Mouse (Mus musculus) neural tube, embryonic 14.5 days (tissue): ENCODE data around the gene Agbl3. TPM values are rescaled to one million over a fixed set of nuclear protein-coding genes. Genes with fewer than 3 reads are reported as not detected.

Experiments
- ATAC-seq: fragments of 200-750 bp; cut with Nextera tagmentation; 2 replicates; pipeline ENCODE4 v1.8.0; 2017; ENCODE audit warnings: low read depth, mild to moderate bottlenecking, moderate TSS enrichment, moderate library complexity
- H3K27ac ChIP-seq: fragments of 300-500 bp; sonication (generic); 2 replicates; pipeline ENCODE4 v1.5.1; 2014; ENCODE audit warnings: low read depth, mild to moderate bottlenecking, control low read depth, low read length, moderate library complexity, mixed read lengths
- H3K27me3 ChIP-seq: fragments of 300-500 bp; sonication (generic); 2 replicates; pipeline ENCODE4 v1.6.1; 2014; ENCODE audit warnings: low read length; ENCODE audit not compliant: control insufficient read depth, insufficient read depth
- H3K36me3 ChIP-seq: fragments of 300-500 bp; sonication (generic); 2 replicates; pipeline ENCODE4 v1.6.1; 2014; ENCODE audit warnings: low read length, mixed read lengths; ENCODE audit not compliant: control insufficient read depth, insufficient read depth
- H3K4me1 ChIP-seq: fragments of 300-500 bp; sonication (generic); 2 replicates; pipeline ENCODE4 v1.6.1; 2014; ENCODE audit warnings: low read length; ENCODE audit not compliant: control insufficient read depth, insufficient read depth
- H3K4me2 ChIP-seq: fragments of 300-500 bp; sonication (generic); 2 replicates; pipeline ENCODE4 v1.6.1; 2014; ENCODE audit warnings: mild to moderate bottlenecking, low read depth, low read length, control low read depth
- H3K4me3 ChIP-seq: fragments of 300-500 bp; sonication (generic); 2 replicates; pipeline ENCODE4 v1.5.1; 2014; ENCODE audit warnings: low read depth, low read length, control low read depth, mixed read lengths
- H3K9ac ChIP-seq: fragments of 300-500 bp; sonication (generic); replicated peaks from 2 replicates; pipeline ENCODE4 v1.6.1; 2014; ENCODE audit warnings: low read depth, mild to moderate bottlenecking, control low read depth, low read length, mixed read lengths
- H3K9me3 ChIP-seq: fragments of 300-500 bp; sonication (generic); 2 replicates; pipeline ENCODE4 v1.6.1; 2016; ENCODE audit warnings: low read length; ENCODE audit not compliant: control insufficient read depth
- WGBS: fragments of 180-500 bp; shearing (Covaris S2); extraction: QIAGEN DNeasy Blood & Tissue Kit; methylation state at CpG from one replicate; pipeline ENCODE4 v1.1.7; 2014; 5-methylcytosine and 5-hydroxymethylcytosine counted together
- polyA plus RNA-seq: library from polyadenylated mRNA; unstranded; fragments of >200 nt; fragmentation: Nextera tagmentation; extraction: Ambion mirVana; gene quantifications from 2 replicates; pipeline ENCODE4 v1.2.1, GENCODE M21; 2014

Gene Agbl3
- polyA plus RNA-seq, 1 experiment from 2014 or later = 15.2 TPM

DNA sequence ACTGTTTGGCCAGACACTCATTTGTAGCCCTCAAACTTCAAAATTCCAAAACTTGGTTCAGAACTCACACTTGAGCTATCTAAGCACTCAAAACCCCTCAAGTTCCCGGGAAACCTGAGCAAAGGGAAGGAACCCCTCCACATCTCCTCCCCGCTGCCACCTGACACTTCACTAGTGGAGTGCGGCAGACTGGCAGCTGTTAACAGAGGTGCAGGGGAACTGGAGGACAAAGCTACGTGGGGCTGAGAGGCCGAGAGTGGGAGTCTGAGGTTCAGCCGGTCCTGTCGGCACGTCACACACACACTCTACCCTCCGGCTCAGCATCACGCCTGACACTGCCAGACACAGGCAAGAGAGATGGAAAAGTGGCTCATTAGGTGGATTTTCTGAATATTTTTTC lies 123.6 kb downstream of the Agbl3 start:
- Histone ChIP-seq H3K27me3 (no peaks in the 10 kb centered on the region), H3K4me1 (no peaks in the 10 kb centered on the region), H3K36me3 (peaks cover 15% of the 10 kb centered on the region), H3K4me3 (no peak overlapping the region), H3K27ac (no peak overlapping the region), H3K9me3 (no peaks in the 10 kb centered on the region), H3K4me2 (no peak overlapping the region), H3K9ac (no peak overlapping the region)
- 92% methylated on average over 10 of the region's 10 CpGs for WGBS
- ATAC-seq = no peak

DNA sequence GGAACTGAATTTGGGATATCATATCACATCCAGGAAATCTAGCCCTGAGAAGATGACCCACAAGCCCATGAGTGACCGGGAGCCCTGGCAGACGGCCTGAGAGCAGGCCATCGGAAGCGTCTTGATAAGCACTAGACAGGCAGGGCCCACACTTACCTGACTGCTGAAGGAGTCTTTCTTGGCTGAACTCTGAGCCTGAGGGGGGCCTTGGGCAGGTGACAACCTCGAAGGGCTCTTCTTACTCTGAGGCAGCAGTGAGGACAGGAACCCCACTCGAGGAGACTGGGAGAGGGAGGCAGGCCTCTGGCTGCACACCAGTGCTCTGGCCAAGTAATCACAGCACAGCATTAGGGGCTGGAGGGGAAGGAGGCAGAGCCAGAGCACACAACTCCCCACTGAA lies 124.1 kb downstream of the Agbl3 start:
- Histone ChIP-seq H3K27me3 (no peaks in the 10 kb centered on the region), H3K27ac (no peak overlapping the region), H3K9ac (no peak overlapping the region), H3K4me2 (no peak overlapping the region), H3K36me3 (peaks cover 15% of the 10 kb centered on the region), H3K4me3 (no peak overlapping the region), H3K9me3 (no peaks in the 10 kb centered on the region), H3K4me1 (peaks cover 2% of the 10 kb centered on the region; the same call in 1 of the 2 replicates)
- ATAC-seq = no peak
- 93% methylated on average over 6 of the region's 6 CpGs for WGBS

DNA sequence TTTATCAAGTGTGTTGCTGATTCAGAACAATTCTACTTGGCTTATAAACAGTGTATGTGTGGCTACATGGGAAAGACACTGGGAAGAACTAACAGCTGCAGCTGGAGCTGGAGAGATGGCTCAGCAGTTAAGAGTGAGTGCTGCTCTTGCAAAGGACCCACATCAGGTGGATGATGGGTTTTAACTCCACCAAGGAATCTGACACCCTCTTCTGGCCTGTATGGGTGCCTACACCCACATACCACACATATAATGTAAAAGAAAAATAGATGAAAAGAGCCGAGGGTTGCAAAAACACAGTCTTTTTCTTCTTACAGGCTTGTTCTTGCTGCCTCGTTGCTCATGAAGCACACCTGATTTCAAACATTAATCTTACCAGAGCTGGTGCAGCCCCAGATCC lies 125.9 kb downstream of the Agbl3 start:
- no peak overlapping the region for H3K27ac ChIP-seq
- H3K9ac ChIP-seq = no peak overlapping the region
- H3K4me1 ChIP-seq = peaks cover 8% of the 10 kb centered on the region
- no peak overlapping the region for H3K4me3 ChIP-seq
- peaks cover 14% of the 10 kb centered on the region for H3K36me3 ChIP-seq
- H3K4me2 ChIP-seq = no peak overlapping the region
- no peak for ATAC-seq
- H3K27me3 ChIP-seq = no peaks in the 10 kb centered on the region
- WGBS = 88% methylated on average over 2 of the region's 2 CpGs
- no peaks in the 10 kb centered on the region for H3K9me3 ChIP-seq

DNA sequence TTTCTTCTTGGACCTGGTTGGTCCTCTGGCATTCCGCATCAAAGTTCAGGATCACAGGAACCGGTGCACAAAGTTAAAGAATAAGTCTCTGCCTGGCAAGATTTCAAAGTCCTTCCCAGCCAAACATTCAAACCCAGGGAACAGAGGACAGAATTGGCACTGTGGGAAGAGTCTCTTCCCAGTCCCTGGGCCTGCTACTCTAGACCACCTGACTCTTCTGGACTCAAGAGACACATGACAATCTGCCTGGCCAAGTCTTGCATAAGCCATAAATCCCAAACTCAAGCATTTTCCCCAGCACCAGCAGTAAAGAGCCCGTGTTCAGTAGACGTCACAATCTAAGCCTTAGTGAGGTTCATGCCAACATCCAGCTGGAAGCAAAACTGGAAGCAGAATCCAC lies 126.4 kb downstream of the Agbl3 start:
- Histone ChIP-seq H3K36me3 (peaks cover 10% of the 10 kb centered on the region), H3K27me3 (no peaks in the 10 kb centered on the region), H3K27ac (no peak overlapping the region), H3K9ac (no peak overlapping the region), H3K4me1 (peaks cover 8% of the 10 kb centered on the region), H3K9me3 (no peaks in the 10 kb centered on the region), H3K4me3 (no peak overlapping the region), H3K4me2 (no peak overlapping the region)
- WGBS = 88% methylated on average over 4 of the region's 4 CpGs
- no peak for ATAC-seq

DNA sequence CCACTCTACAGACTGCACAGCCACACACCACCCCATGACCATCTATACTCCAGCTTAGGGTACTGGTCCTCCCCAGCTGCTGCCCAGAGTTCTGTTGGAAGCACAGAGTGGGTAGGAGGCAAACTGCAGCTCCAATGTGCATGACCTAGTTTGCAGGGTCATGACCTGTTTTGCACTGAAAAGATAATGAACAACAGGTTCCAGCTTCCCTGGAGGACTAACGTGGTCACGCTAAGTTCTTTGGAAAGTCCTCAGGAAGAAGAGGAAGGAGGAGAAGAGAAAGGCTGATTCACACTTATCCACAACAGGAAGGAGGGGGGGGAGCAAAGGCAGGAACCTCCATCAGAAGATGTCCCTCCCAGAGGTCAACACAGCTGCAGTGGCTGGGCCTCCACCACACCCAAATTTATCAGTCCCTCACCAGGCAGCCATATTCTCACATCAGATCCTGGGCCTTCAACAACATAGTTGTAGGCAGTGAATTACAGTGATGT lies 126.9 kb downstream of the Agbl3 start:
- peaks cover 10% of the 10 kb centered on the region for H3K36me3 ChIP-seq
- no peaks in the 10 kb centered on the region for H3K9me3 ChIP-seq
- ATAC-seq = no peak
- H3K4me1 ChIP-seq = peaks cover 8% of the 10 kb centered on the region
- 76% methylated on average over 2 of the region's 2 CpGs for WGBS
- H3K4me3 ChIP-seq = no peak overlapping the region
- H3K9ac ChIP-seq = no peak overlapping the region
- H3K27ac ChIP-seq = no peak overlapping the region
- no peak overlapping the region for H3K4me2 ChIP-seq
- no peaks in the 10 kb centered on the region for H3K27me3 ChIP-seq

DNA sequence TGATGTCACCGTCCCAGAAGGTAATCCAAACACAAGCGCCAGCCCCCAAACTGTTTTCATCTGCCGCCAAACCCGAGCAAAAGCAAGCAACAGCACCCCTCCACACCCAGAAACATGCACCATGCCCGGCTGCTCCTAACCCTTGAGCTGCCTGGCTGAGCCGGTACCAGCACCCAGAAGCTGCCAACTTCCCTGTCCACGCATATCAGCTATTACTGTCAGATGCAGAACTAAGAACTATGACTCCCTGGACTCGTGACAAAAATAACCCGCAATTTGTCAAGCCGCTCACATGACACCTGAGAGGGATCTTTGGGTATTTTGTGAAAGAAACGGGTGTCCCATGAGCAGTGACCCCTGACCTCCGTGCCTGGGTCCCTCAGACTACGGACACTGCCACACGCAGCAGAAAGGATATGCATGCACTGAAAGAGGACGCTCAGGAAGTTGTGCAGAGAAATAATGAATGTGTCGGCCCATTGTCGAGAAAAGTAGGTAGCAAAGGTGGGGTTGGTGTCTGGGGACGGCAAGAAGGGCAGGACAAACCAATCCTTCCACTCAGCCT lies 127.5 kb downstream of the Agbl3 start:
- peaks cover 8% of the 10 kb centered on the region for H3K4me1 ChIP-seq
- no peaks in the 10 kb centered on the region for H3K9me3 ChIP-seq
- ATAC-seq = no peak
- peaks cover 10% of the 10 kb centered on the region for H3K36me3 ChIP-seq
- WGBS = 92% methylated on average over 18 of the region's 18 CpGs
- no peak overlapping the region for H3K9ac ChIP-seq
- no peak overlapping the region for H3K4me3 ChIP-seq
- H3K4me2 ChIP-seq = no peak overlapping the region
- H3K27ac ChIP-seq = no peak overlapping the region
- no peaks in the 10 kb centered on the region for H3K27me3 ChIP-seq

Other genes starting within 250 kb of the Agbl3 start
- gene Cald1, start 181.9 kb upstream of the Agbl3 start, polyA plus RNA-seq = 29.1 and 70.9 TPM in 2 replicates
- gene Tmem140, start 82.7 kb downstream of the Agbl3 start, polyA plus RNA-seq = 0.86 and 0.89 TPM in 2 replicates
- gene Cyren, start 97.6 kb downstream of the Agbl3 start, polyA plus RNA-seq = 6.0 and 7.4 TPM in 2 replicates
- 15.9 and 18.3 TPM in 2 replicates for gene Wdr91, start 130.4 kb downstream of the Agbl3 start, polyA plus RNA-seq
- not detected in 2 replicates for gene Stra8, start 139.7 kb downstream of the Agbl3 start, polyA plus RNA-seq
- 0.32 and 1.1 TPM in 2 replicates for gene Slc23a4, start 208.0 kb downstream of the Agbl3 start, polyA plus RNA-seq